Mouse (Mus musculus): ENCODE data around the gene Tlcd1.

DNA sequence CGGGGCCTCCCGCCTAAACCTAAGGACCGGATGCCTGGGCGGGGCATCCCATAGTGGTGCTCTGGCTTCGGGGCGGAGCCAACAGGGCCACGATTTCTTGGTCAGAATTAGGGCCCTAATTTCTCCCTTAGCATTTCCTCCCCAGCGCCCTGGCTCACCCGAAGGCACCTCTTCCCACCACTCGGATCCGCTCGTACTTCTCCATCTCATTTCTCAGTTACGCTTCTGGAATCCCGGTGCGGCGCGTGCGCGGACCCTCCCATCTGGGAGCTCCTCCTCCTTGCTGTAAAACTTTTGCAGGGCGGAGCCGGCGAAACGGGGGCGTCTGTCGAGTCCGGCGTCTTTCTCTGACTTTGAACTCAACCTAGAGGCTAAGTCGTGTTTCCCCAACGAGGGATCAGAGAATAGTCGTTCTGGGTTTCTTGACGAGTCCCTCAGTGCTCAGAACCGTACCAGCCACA, at the start of gene Tlcd1, which contains the start of gene Nek8:
- TF ChIP-seq CTCF (IDR thresholded peaks at IDR 0.05) (no peak), EP300 (IDR thresholded peaks at IDR 0.05) (no peak)
